Mouse (Mus musculus): Measurements from ENCODE around the gene Zfp961. TPM values are rescaled to one million over a fixed set of nuclear protein-coding genes. Genes with fewer than 3 reads are reported as not detected.
A peak's percentile ranks its signal among the peaks of the same experiment; 100 is the strongest.
"Not testable (repeated sequence)": the region's sequence is repeated elsewhere in the genome, so short reads cannot be mapped to it uniquely, and the experiment has no call there.

The Zfp961 gene
- polyA plus RNA-seq, 1 experiment = 3.4 TPM

DNA sequence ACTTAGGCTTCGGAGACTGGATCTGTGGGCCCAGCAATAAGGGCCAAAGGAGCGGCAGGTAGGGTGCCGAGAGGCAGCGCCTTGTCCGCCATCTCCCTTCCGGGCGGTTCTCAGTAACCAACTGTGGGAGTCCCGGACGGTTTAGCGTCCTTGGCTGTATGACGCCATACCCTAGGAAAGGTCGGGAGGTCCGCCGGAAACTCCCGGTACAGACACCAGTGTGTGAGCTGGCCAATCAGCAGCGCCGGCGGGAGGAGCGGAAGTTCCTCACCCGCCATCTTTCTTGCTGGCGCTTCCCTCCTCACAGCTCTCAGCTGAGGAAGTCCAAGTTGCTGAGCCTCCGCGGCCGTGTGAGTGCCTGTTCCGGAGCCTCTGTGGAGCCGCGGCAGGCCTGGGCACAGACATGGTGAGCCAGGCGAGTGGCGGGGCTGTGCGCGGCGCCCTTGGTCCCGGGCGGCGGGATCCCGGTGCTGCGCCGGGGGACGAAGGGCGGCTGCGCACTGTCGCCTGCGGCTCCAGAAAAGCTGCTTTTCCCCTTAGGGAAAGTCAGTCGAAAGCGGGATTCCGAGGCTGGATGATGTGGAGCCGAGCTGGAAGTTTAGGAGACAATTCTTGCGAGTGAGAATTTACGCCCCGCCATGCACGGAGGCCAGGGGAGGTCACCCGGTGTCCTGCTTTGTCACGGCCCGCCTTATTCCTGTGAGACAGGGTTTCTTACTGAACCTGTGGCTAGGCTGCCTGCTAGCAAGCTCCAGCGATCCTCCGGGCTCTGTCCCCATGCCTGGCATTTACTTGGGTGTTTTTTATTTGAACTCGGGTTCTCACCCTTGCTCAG lies 28.1 kb upstream of the Zfp961 start:
- Histone ChIP-seq H3K4me1 (ENCODE audit: control insufficient read depth, insufficient read depth, low read length) (no peaks in the 10 kb centered on the region; the same call in 1 of the 2 replicates), H3K27me3 (ENCODE audit: control insufficient read depth, insufficient read depth, low read length) (no peaks in the 10 kb centered on the region), H3K27ac (ENCODE audit: control insufficient read depth, insufficient read depth, low read depth, low read length) (peak overlapping the region; percentile 97), H3K4me3 (ENCODE audit: control insufficient read depth, low read depth, low read length) (peak overlapping the region; percentile 99), H3K36me3 (ENCODE audit: control insufficient read depth, insufficient read depth, low read length) (no peaks in the 10 kb centered on the region)
- TF ChIP-seq POLR2A (IDR thresholded peaks at IDR 0.05; ENCODE audit: control insufficient read depth, low read depth, low read length) = peak; percentile 94
- no peak for TF ChIP-seq CTCF (IDR thresholded peaks at IDR 0.05; ENCODE audit: control insufficient read depth, insufficient read depth, insufficient replicate concordance, low read depth, low read length)

DNA sequence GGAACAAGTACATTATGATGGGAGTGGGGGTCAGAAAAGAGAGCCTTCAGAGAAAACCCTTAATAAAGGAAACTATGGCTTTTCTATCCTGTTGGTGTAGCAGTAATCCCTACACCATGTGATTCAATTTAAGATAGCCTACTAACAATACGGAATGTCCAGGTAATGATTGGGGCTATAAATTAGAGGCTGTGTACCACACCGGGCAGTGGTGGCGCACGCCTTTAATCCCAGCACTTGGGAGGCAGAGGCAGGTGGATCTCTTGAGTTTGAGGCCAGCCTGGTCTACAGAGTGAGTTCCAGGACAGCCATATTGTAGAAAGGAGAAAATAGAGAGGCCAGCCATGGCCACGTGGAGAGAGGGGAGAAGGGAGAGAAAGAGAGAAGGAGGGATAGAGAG lies 25.0 kb upstream of the Zfp961 start:
- 0 out of 2 replicates have a peak, but pooled peaks cover 2% of the 10 kb centered on the region for H3K36me3 ChIP-seq (ENCODE audit: control insufficient read depth, insufficient read depth, low read length)

DNA sequence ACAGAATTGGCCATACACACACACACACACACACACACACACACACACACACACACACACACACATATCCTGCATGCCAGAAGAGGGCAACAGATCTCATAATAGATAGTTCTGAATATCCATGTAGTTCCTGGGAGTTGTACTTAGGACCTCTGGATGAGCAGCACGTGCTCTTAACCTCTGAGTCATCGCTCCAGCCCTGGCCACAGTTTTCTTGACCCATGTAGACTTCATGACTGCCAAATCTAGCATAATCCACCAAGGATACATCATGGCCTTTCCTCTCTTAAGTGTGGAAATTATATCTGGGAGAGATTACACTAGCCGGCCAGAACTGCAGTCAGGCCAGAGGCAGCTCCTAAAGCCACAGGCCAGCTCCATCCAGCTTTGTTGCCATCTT lies 24.3 kb upstream of the Zfp961 start:
- no peaks in the 10 kb centered on the region for H3K27me3 ChIP-seq (ENCODE audit: control insufficient read depth, insufficient read depth, low read length)
- H3K36me3 ChIP-seq (ENCODE audit: control insufficient read depth, insufficient read depth, low read length) = 0 out of 2 replicates have a peak, but pooled peaks cover 2% of the 10 kb centered on the region
- H3K27ac ChIP-seq (ENCODE audit: control insufficient read depth, insufficient read depth, low read depth, low read length) = no peak overlapping the region
- no peaks in the 10 kb centered on the region; the same call in 1 of the 2 replicates for H3K4me1 ChIP-seq (ENCODE audit: control insufficient read depth, insufficient read depth, low read length)
- no peak for TF ChIP-seq POLR2A (IDR thresholded peaks at IDR 0.05; ENCODE audit: control insufficient read depth, low read depth, low read length)
- H3K4me3 ChIP-seq (ENCODE audit: control insufficient read depth, low read depth, low read length) = no peak overlapping the region

More for the DNA sequence above, 25.0 kb upstream of the Zfp961 start:
- TF ChIP-seq CTCF (IDR thresholded peaks at IDR 0.05; ENCODE audit: control insufficient read depth, insufficient read depth, insufficient replicate concordance, low read depth, low read length) = no peak
- no peak for TF ChIP-seq POLR2A (IDR thresholded peaks at IDR 0.05; ENCODE audit: control insufficient read depth, low read depth, low read length)
- Histone ChIP-seq H3K27ac (ENCODE audit: control insufficient read depth, insufficient read depth, low read depth, low read length) (no peak overlapping the region), H3K27me3 (ENCODE audit: control insufficient read depth, insufficient read depth, low read length) (no peaks in the 10 kb centered on the region), H3K4me3 (ENCODE audit: control insufficient read depth, low read depth, low read length) (no peak overlapping the region), H3K4me1 (ENCODE audit: control insufficient read depth, insufficient read depth, low read length) (no peaks in the 10 kb centered on the region; the same call in 1 of the 2 replicates)

GRCm38 (mm10) chr8:71927779-71928178 lies 23.1 kb upstream of the Zfp961 start:
- no peak for TF ChIP-seq POLR2A (IDR thresholded peaks at IDR 0.05; ENCODE audit: control insufficient read depth, low read depth, low read length)
- no peak for TF ChIP-seq CTCF (IDR thresholded peaks at IDR 0.05; ENCODE audit: control insufficient read depth, insufficient read depth, insufficient replicate concordance, low read depth, low read length)
- Histone ChIP-seq H3K27me3 (ENCODE audit: control insufficient read depth, insufficient read depth, low read length) (no peaks in the 10 kb centered on the region), H3K36me3 (ENCODE audit: control insufficient read depth, insufficient read depth, low read length) (0 out of 2 replicates have a peak, but pooled peaks cover 2% of the 10 kb centered on the region), H3K4me3 (ENCODE audit: control insufficient read depth, low read depth, low read length) (no peak overlapping the region), H3K4me1 (ENCODE audit: control insufficient read depth, insufficient read depth, low read length) (no peaks in the 10 kb centered on the region), H3K27ac (ENCODE audit: control insufficient read depth, insufficient read depth, low read depth, low read length) (no peak overlapping the region)

DNA sequence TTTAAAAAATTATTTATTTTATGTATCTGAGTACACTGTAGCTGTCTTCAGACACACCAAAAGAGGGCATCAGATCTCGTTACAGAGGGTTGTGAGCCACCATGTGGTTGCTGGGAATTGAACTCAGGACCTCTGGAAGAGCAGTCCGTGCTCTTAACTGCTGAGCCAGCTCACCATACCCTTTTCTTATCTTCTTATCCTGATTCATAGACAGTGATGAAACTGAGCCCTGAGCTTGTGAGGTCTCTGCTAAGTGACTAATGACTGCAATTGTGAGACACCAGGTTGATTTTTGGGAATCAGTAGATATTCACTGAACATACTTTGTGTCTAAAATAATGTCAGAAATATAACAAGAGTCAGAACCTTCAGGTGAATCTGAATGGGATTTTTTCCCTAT lies 12.8 kb upstream of the Zfp961 start:
- H3K36me3 ChIP-seq (ENCODE audit: control insufficient read depth, insufficient read depth, low read length); H3K27me3 ChIP-seq (ENCODE audit: control insufficient read depth, insufficient read depth, low read length); H3K4me1 ChIP-seq (ENCODE audit: control insufficient read depth, insufficient read depth, low read length); H3K27ac ChIP-seq (ENCODE audit: control insufficient read depth, insufficient read depth, low read depth, low read length); H3K4me3 ChIP-seq (ENCODE audit: control insufficient read depth, low read depth, low read length): not testable (repeated sequence)

- no peaks in the 10 kb centered on the region for H3K4me1 ChIP-seq (ENCODE audit: control insufficient read depth, insufficient read depth, low read length)
- H3K27ac ChIP-seq (ENCODE audit: control insufficient read depth, insufficient read depth, low read depth, low read length) = no peak overlapping the region
- H3K27me3 ChIP-seq (ENCODE audit: control insufficient read depth, insufficient read depth, low read length) = no peaks in the 10 kb centered on the region
- H3K36me3 ChIP-seq (ENCODE audit: control insufficient read depth, insufficient read depth, low read length) = no peaks in the 10 kb centered on the region
- H3K4me3 ChIP-seq (ENCODE audit: control insufficient read depth, low read depth, low read length) = no peak overlapping the region
- TF ChIP-seq CTCF (IDR thresholded peaks at IDR 0.05; ENCODE audit: control insufficient read depth, insufficient read depth, insufficient replicate concordance, low read depth, low read length) (no peak), POLR2A (IDR thresholded peaks at IDR 0.05; ENCODE audit: control insufficient read depth, low read depth, low read length) (no peak)
Measured at GRCm38 (mm10) chr8:71940293-71941208, 10.3 kb upstream of the Zfp961 start.

GRCm38 (mm10) chr8:71941776-71942175 lies 9.1 kb upstream of the Zfp961 start:
- H3K4me1 ChIP-seq (ENCODE audit: control insufficient read depth, insufficient read depth, low read length) = no peaks in the 10 kb centered on the region
- no peak overlapping the region for H3K27ac ChIP-seq (ENCODE audit: control insufficient read depth, insufficient read depth, low read depth, low read length)
- H3K36me3 ChIP-seq (ENCODE audit: control insufficient read depth, insufficient read depth, low read length) = no peaks in the 10 kb centered on the region
- TF ChIP-seq POLR2A (IDR thresholded peaks at IDR 0.05; ENCODE audit: control insufficient read depth, low read depth, low read length) (no peak), CTCF (IDR thresholded peaks at IDR 0.05; ENCODE audit: control insufficient read depth, insufficient read depth, insufficient replicate concordance, low read depth, low read length) (no peak)
- no peaks in the 10 kb centered on the region for H3K27me3 ChIP-seq (ENCODE audit: control insufficient read depth, insufficient read depth, low read length)
- no peak overlapping the region for H3K4me3 ChIP-seq (ENCODE audit: control insufficient read depth, low read depth, low read length)
